Mouse (Mus musculus): ENCODE measurements around the gene Adarb2.

DNA sequence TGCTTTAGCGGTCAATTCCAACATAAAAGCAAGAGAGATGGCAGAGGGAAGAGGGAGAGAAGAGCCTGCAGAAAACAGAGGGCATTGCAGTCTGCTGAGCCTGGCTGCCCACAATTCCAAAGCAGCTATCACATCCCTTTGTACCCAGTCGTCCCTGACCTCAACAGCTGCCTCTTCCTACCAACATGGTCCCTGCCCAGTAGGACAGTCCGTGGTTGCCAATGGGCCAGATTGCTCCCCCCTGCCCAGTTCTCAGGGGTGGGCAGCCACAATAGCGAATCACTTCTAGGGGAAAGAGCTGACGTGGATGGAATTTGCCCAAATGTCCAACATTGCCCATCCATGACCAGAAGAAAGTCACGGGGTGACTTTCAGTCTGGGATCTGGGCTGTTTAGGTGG is 546.8 kb downstream of the Adarb2 start:
- TF ChIP-seq POLR2A (IDR thresholded peaks at IDR 0.05; ENCODE audit: borderline replicate concordance, control insufficient read depth, low read depth, low read length) (no peak), CTCF (IDR thresholded peaks at IDR 0.05; ENCODE audit: control insufficient read depth, insufficient read depth, low read length) (no peak)
